Mouse (Mus musculus) MEL (cell line): Measurements from ENCODE around the gene Cdca3. TPM values are rescaled to one million over a fixed set of nuclear protein-coding genes. Genes with fewer than 3 reads are reported as not detected.

Source experiments
- DNase-seq: peaks from one replicate; pipeline ENCODE4 v3.0.0; 2011; ENCODE audit warnings: low read depth, low spot score
- H3K27ac ChIP-seq: 2 replicates; pipeline ENCODE4 v1.5.1; 2012; ENCODE audit warnings: low read depth, mild to moderate bottlenecking, control low read depth, low read length, moderate library complexity; ENCODE audit not compliant: control insufficient read depth
- H3K27me3 ChIP-seq, 2 experiments: fragments of 150-350 bp in 1 of 2; sonication (generic) in 1 of 2; 2 replicates each; pipeline ENCODE4 v1.6.1; 2012; ENCODE audit warnings: low read length in 2 of 2, mild to moderate bottlenecking in 2 of 2, improper control_type of control experiment in 1 of 2, moderate library complexity in 1 of 2; ENCODE audit not compliant: insufficient read depth in 2 of 2, control insufficient read depth in 1 of 2
- H3K36me3 ChIP-seq, 2 experiments: 2 replicates each; pipeline ENCODE4 v1.6.1; 2012 to 2014; ENCODE audit warnings: low read length in 2 of 2, improper control_type of control experiment in 1 of 2, inconsistent platforms in 1 of 2, mild to moderate bottlenecking in 1 of 2; ENCODE audit not compliant: insufficient read depth in 2 of 2, control insufficient read depth in 1 of 2
- H3K4me1 ChIP-seq, 2 experiments: fragments of 150-350 bp in 1 of 2; sonication (generic) in 1 of 2; 2 replicates each; pipeline ENCODE4 v1.6.1; 2012; ENCODE audit warnings: low read length in 2 of 2, improper control_type of control experiment in 1 of 2, mild to moderate bottlenecking in 1 of 2; ENCODE audit not compliant: insufficient read depth in 2 of 2, control insufficient read depth in 1 of 2
- H3K4me3 ChIP-seq, 2 experiments: fragments of 150-350 bp in 1 of 2; sonication (generic) in 1 of 2; 2 replicates each; pipeline ENCODE4 v1.5.1; 2012; ENCODE audit warnings: low read depth in 2 of 2, low read length in 2 of 2, mild to moderate bottlenecking in 2 of 2, moderate library complexity in 2 of 2, control low read depth in 1 of 2, improper control_type of control experiment in 1 of 2; ENCODE audit not compliant: control insufficient read depth in 1 of 2, insufficient read depth in 1 of 2
- H3K79me2 ChIP-seq: 2 replicates; pipeline ENCODE4 v1.6.1; 2012; ENCODE audit warnings: mild to moderate bottlenecking, low read length, moderate library complexity; ENCODE audit not compliant: control insufficient read depth, poor library complexity, insufficient read depth
- H3K9ac ChIP-seq: 2 replicates; pipeline ENCODE4 v1.6.1; 2012; ENCODE audit warnings: low read depth, mild to moderate bottlenecking, control low read depth, low read length, moderate library complexity; ENCODE audit not compliant: control insufficient read depth, poor library complexity, severe bottlenecking
- H3K9me3 ChIP-seq: fragments of 150-350 bp; sonication (generic); replicated peaks from 2 replicates; pipeline ENCODE4 v1.6.1; 2012; ENCODE audit warnings: mild to moderate bottlenecking, low read length, improper control_type of control experiment, moderate library complexity; ENCODE audit not compliant: insufficient read depth
- BHLHE40 ChIP-seq: IDR thresholded peaks from 2 replicates; pipeline ENCODE4 v1.6.1; 2012; ENCODE audit warnings: low read depth, mild to moderate bottlenecking, inconsistent platforms, low read length, improper control_type of control experiment, borderline replicate concordance
- CHD1 ChIP-seq: IDR thresholded peaks from 2 replicates; pipeline ENCODE4 v1.6.1; 2012; ENCODE audit warnings: low read depth, mild to moderate bottlenecking, inconsistent platforms, low read length, improper control_type of control experiment
- ELF1 ChIP-seq: IDR thresholded peaks from 2 replicates; pipeline ENCODE4 v1.6.1; 2014; ENCODE audit warnings: low read depth, mild to moderate bottlenecking, inconsistent platforms, low read length, improper control_type of control experiment, moderate library complexity
- ETS1 ChIP-seq: IDR thresholded peaks from 2 replicates; pipeline ENCODE4 v1.6.1; 2012; ENCODE audit warnings: low read depth, mild to moderate bottlenecking, inconsistent platforms, low read length, improper control_type of control experiment, moderate library complexity
- GATA1 ChIP-seq: IDR thresholded peaks from 2 replicates; pipeline ENCODE4 v1.6.1; 2011; ENCODE audit warnings: low read depth, low read length, improper control_type of control experiment
- HCFC1 ChIP-seq: IDR thresholded peaks from 2 replicates; pipeline ENCODE4 v1.6.1; 2012; ENCODE audit warnings: low read depth, mild to moderate bottlenecking, inconsistent platforms, low read length, improper control_type of control experiment, moderate library complexity
- JUND ChIP-seq: IDR thresholded peaks from 2 replicates; pipeline ENCODE4 v1.6.1; 2011; ENCODE audit warnings: low read depth, mild to moderate bottlenecking, improper control_type of control experiment, low read length
- MAFK ChIP-seq: IDR thresholded peaks from 2 replicates; pipeline ENCODE4 v1.6.1; 2011; ENCODE audit warnings: low read depth, mild to moderate bottlenecking, low read length, improper control_type of control experiment, borderline replicate concordance
- MXI1 ChIP-seq: IDR thresholded peaks from 2 replicates; pipeline ENCODE4 v1.6.1; 2011; ENCODE audit warnings: mild to moderate bottlenecking, low read depth, low read length, improper control_type of control experiment
- MYC ChIP-seq: IDR thresholded peaks from 2 replicates; pipeline ENCODE4 v1.6.1; 2011; ENCODE audit warnings: low read depth, mild to moderate bottlenecking, low read length, improper control_type of control experiment, moderate library complexity
- NELFE ChIP-seq: IDR thresholded peaks from 2 replicates; pipeline ENCODE4 v1.6.1; 2011; ENCODE audit warnings: low read depth, low read length, improper control_type of control experiment
- POLR2AphosphoS2 ChIP-seq: IDR thresholded peaks from 2 replicates; pipeline ENCODE4 v1.6.1; 2011; ENCODE audit warnings: low read length, improper control_type of control experiment
- POLR2AphosphoS5 ChIP-seq: IDR thresholded peaks from 2 replicates; pipeline ENCODE4 v1.6.1; 2012; ENCODE audit warnings: low read depth, borderline replicate concordance, mild to moderate bottlenecking, inconsistent platforms, low read length, moderate library complexity, mixed read lengths
- SMC3 ChIP-seq: IDR thresholded peaks from 2 replicates; pipeline ENCODE4 v1.6.1; 2011; ENCODE audit warnings: low read depth, low read length, improper control_type of control experiment
- TAL1 ChIP-seq: IDR thresholded peaks from 2 replicates; pipeline ENCODE4 v1.6.1; 2012; ENCODE audit warnings: mild to moderate bottlenecking, inconsistent platforms, low read length, moderate library complexity, mixed read lengths
- TCF12 ChIP-seq: IDR thresholded peaks from 2 replicates; pipeline ENCODE4 v1.6.1; 2014; ENCODE audit warnings: low read depth, mild to moderate bottlenecking, inconsistent platforms, low read length, improper control_type of control experiment, moderate library complexity
- USF1 ChIP-seq: IDR thresholded peaks from 2 replicates; pipeline ENCODE4 v1.6.1; 2014; ENCODE audit warnings: low read depth, mild to moderate bottlenecking, inconsistent platforms, low read length, improper control_type of control experiment, moderate library complexity
- USF2 ChIP-seq, 2 experiments: IDR thresholded peaks; 2 replicates each; pipeline ENCODE4 v1.6.1; 2011 to 2012; ENCODE audit warnings: improper control_type of control experiment in 2 of 2, low read length in 2 of 2, borderline replicate concordance in 1 of 2, inconsistent platforms in 1 of 2, low read depth in 1 of 2, mild to moderate bottlenecking in 1 of 2; ENCODE audit not compliant: insufficient read depth in 1 of 2
- ZKSCAN1 ChIP-seq: IDR thresholded peaks from 2 replicates; pipeline ENCODE4 v1.6.1; 2012; ENCODE audit warnings: low read depth, mild to moderate bottlenecking, inconsistent platforms, low read length, improper control_type of control experiment, moderate library complexity
- polyA plus RNA-seq, 2 experiments: library from polyadenylated mRNA; stranded (reverse) in 1 of 2; unstranded in 1 of 2; fragments of >175 nt in 1 of 2; fragments of >200 nt in 1 of 2; gene quantifications; 2 replicates each; pipeline versions ENCODE4 v1.2.1 to v1.2.4; 2012; ENCODE audit warnings: low replicate concordance in 2 of 2, low read depth in 1 of 2; ENCODE audit not compliant: insufficient read length in 2 of 2, insufficient read depth in 1 of 2, missing spikeins in 1 of 2
- total RNA-seq: library from RNA; depleted of rRNA; stranded (reverse); fragments of 300-350 nt; gene quantifications from 2 replicates; pipeline ENCODE4 v1.2.3, GENCODE M21; 2012

Cdca3 gene
- total and polyA plus RNA-seq, 3 experiments = 54.5 to 185 TPM; not detected in 1

GRCm38 (mm10) chr6:124811701-124812560 lies 17.4 kb upstream of the Cdca3 start:
- peaks cover 6 to 11% of the 10 kb centered on the region in 2 experiments for H3K36me3 ChIP-seq
- H3K4me1 ChIP-seq = peaks cover 0 to 27% of the 10 kb centered on the region in 2 experiments; a peak in 3 of 4 replicates
- H3K9ac ChIP-seq = no peak overlapping the region
- no peak overlapping the region for H3K27ac ChIP-seq
- peak; percentile 34 for DNase-seq
- peak overlapping the region; percentile 72 to 78; a peak in 3 of 4 replicates for H3K4me3 ChIP-seq
- no peak for TF ChIP-seq NELFE
- peaks cover 19% of the 10 kb centered on the region for H3K79me2 ChIP-seq
- H3K27me3 ChIP-seq = no peaks in the 10 kb centered on the region
- no peaks in the 10 kb centered on the region for H3K9me3 ChIP-seq

GRCm38 (mm10) chr6:124812848-124813247 lies 16.5 kb upstream of the Cdca3 start:
- Histone ChIP-seq H3K27ac (peak overlapping the region; percentile 18; the same call in 1 of the 2 replicates), H3K4me3 (peak overlapping the region; percentile 72 to 78)
- TF ChIP-seq BHLHE40 (no peak), JUND (no peak), HCFC1 (no peak), POLR2AphosphoS2 (no peak), USF1 (no peak), ELF1 (no peak), ZKSCAN1 (no peak), TAL1 (no peak), ETS1 (no peak), SMC3 (no peak), MAFK (no peak), POLR2AphosphoS5 (no peak), MYC (no peak), USF2 (IDR thresholded peaks at IDR 0.05; ENCODE audit: borderline replicate concordance in 1 of 2, insufficient read depth in 1 of 2, low read depth in 1 of 2, low read length in 2 of 2) (no peak), GATA1 (no peak), TCF12 (no peak), MXI1 (no peak), CHD1 (no peak)
- TF ChIP-seq, all 39 proteins: peak for 0
- no peaks in the 10 kb centered on the region for H3K9me3 ChIP-seq
- peaks cover 6 to 11% of the 10 kb centered on the region in 2 experiments for H3K36me3 ChIP-seq
- no peaks in the 10 kb centered on the region for H3K27me3 ChIP-seq
- peak overlapping the region; percentile 73 for H3K9ac ChIP-seq
- peaks cover 19% of the 10 kb centered on the region for H3K79me2 ChIP-seq
- peaks cover 0 to 24% of the 10 kb centered on the region in 2 experiments; a peak in 3 of 4 replicates for H3K4me1 ChIP-seq
- no peak for DNase-seq
